Mouse (Mus musculus): ENCODE measurements at regions not wholly inside any gene's neighbourhood (a gene's known extent, or its start where the extent isn't known, plus 50 kb on each side); places are given as distances from the start of the nearest gene placed in this dataset.

- TF ChIP-seq CTCF (IDR thresholded peaks at IDR 0.05; ENCODE audit: insufficient read depth, low read depth, low read length) (no peak), POLR2A (IDR thresholded peaks at IDR 0.05; ENCODE audit: insufficient read depth, low read depth, low read length) (no peak)
Measured at GRCm38 (mm10) chr19:36670813-36671212, 65.6 kb downstream of the Ppp1r3c start.

Data from olfactory bulb, adult 2 months (tissue).